Mouse (Mus musculus) hindbrain, embryonic 13.5 days (tissue): Measurements from ENCODE around the gene Zmat5. TPM values are rescaled to one million over a fixed set of nuclear protein-coding genes. Genes with fewer than 3 reads are reported as not detected.
A peak's percentile ranks its signal among the peaks of the same experiment; 100 is the strongest.

Experiments
- ATAC-seq: fragments of 200-750 bp; cut with Nextera tagmentation; 2 replicates; pipeline ENCODE4 v1.8.0; 2017; ENCODE audit warnings: moderate TSS enrichment; ENCODE audit not compliant: low FRiP score
- H3K27ac ChIP-seq: fragments of 300-500 bp; sonication (generic); 2 replicates; pipeline ENCODE4 v1.5.1; 2015; ENCODE audit warnings: inconsistent platforms, mild to moderate bottlenecking, moderate library complexity
- H3K27me3 ChIP-seq: fragments of 300-500 bp; sonication (generic); 2 replicates; pipeline ENCODE4 v1.6.1; 2015; ENCODE audit warnings: mild to moderate bottlenecking, inconsistent platforms
- H3K36me3 ChIP-seq: fragments of 300-500 bp; sonication (generic); 2 replicates; pipeline ENCODE4 v1.6.1; 2015; ENCODE audit warnings: mild to moderate bottlenecking, inconsistent platforms
- H3K4me1 ChIP-seq: fragments of 300-500 bp; sonication (generic); replicated peaks from 2 replicates; pipeline ENCODE4 v1.6.1; 2015; ENCODE audit warnings: inconsistent platforms
- H3K4me2 ChIP-seq: fragments of 300-500 bp; sonication (generic); 2 replicates; pipeline ENCODE4 v1.6.1; 2015; ENCODE audit warnings: inconsistent platforms, mild to moderate bottlenecking, moderate library complexity
- H3K4me3 ChIP-seq: fragments of 300-500 bp; sonication (generic); 2 replicates; pipeline ENCODE4 v1.5.1; 2015; ENCODE audit warnings: mild to moderate bottlenecking, inconsistent platforms
- H3K9ac ChIP-seq: fragments of 300-500 bp; sonication (generic); 2 replicates; pipeline ENCODE4 v1.6.1; 2015; ENCODE audit warnings: mild to moderate bottlenecking, inconsistent platforms
- H3K9me3 ChIP-seq: fragments of 300-500 bp; sonication (generic); 2 replicates; pipeline ENCODE4 v1.6.1; 2016; ENCODE audit warnings: inconsistent platforms
- WGBS: fragments of 180-500 bp; shearing (Covaris S2); methylation state at CpG from one replicate; pipeline ENCODE4 v1.1.7; 2015; 5-methylcytosine and 5-hydroxymethylcytosine counted together
- polyA plus RNA-seq: library from polyadenylated mRNA; unstranded; fragments of >200 nt; fragmentation: Nextera tagmentation; extraction: Ambion mirVana; gene quantifications from 2 replicates; pipeline ENCODE4 v1.2.1, GENCODE M21; 2015

Zmat5 gene
- polyA plus RNA-seq, 1 experiment from 2014 or later, result 71.6 TPM

DNA sequence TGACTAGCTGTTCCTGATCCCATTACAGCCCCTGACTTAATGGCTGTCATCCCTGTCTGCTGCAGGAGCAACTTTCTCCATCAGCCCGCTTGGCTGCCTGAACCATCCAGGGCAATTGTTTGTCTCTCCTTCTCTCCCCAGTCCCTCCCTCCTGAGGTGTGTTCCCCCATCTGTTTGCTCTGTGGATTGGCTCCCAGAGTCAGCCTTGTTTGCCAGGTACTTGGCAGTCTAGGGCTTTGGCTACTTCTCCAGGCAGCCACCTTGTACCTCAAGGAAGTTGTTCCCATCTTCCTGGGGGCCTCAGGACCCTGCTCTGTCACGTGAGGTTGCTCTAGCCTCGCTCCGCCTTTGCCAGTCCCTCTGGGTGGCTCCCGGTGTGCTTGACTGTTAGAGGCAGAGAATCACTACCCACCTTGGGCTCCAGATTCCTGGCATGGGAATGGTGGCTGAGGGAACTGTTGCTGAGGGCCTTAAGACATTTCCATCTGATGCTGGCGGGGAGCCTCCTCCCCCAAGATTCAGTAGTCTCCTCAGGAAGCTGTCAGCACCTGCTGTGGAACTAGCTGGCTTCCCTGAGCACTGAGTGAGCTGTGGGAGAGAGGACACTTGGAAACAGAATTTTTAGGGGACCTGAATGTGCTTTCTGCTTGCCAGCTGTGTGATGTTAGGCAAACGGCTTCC is 16.6 kb downstream of the Zmat5 start:
- H3K4me2 ChIP-seq, result no peak overlapping the region
- no peak for ATAC-seq
- 50% methylated on average over 7 of the region's 7 CpGs for WGBS

DNA sequence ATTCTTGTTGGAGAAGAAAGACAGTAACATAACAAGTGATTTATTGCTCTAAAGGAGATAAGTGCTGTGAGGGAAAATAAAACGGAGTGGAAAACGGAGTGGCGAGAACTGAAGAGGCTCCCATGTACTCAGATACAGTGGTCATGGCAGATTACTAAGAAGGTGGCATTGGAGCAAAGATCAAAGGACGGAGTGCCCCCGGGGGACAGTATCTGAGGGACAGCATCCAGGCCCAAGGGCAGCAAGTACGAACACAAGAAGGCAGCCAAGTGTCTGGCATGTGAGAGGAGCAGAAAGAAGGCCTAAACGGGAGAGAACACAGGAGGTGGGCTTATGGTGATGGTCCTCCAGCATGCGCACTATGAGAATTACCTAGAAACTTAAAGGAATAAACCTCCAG is 17.2 kb downstream of the Zmat5 start:
- Histone ChIP-seq H3K9ac (no peak overlapping the region), H3K4me2 (no peak overlapping the region), H3K4me3 (no peak overlapping the region), H3K9me3 (no peaks in the 10 kb centered on the region), H3K4me1 (peaks cover 19% of the 10 kb centered on the region), H3K27ac (no peak overlapping the region), H3K36me3 (peaks cover 44% of the 10 kb centered on the region), H3K27me3 (no peaks in the 10 kb centered on the region)
- ATAC-seq, result no peak
- 82% methylated on average over 8 of the region's 8 CpGs for WGBS

More for the DNA sequence above, 16.6 kb downstream of the Zmat5 start:
- Histone ChIP-seq H3K4me1 (peaks cover 19% of the 10 kb centered on the region), H3K4me3 (no peak overlapping the region), H3K27me3 (no peaks in the 10 kb centered on the region), H3K9ac (0 out of 2 replicates have a peak overlapping the region, but pooled peaks have one; percentile 0), H3K27ac (peak overlapping the region; percentile 14; the same call in 1 of the 2 replicates), H3K36me3 (peaks cover 37% of the 10 kb centered on the region), H3K9me3 (no peaks in the 10 kb centered on the region)

DNA sequence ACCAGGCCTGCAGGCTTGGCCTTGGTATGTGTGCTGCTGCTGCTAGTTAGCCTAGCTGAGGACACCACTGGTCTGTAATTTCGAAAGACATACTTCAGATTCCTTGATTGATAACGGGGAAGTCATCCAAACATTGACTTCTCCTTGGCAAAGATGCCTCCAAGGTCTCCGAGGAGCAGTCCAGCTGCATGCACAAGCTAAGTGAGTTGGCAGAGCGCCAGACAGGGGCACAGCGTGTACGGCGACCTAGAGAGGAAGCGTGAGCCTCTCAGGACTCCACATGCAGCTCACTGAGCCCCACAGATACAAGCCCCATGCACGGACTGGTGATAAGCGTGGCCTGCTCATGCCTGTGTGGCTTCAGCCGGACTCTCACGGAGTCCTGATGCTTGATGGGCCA is 25.1 kb downstream of the Zmat5 start:
- Histone ChIP-seq H3K4me2 (no peak overlapping the region), H3K27me3 (0 out of 2 replicates have a peak, but pooled peaks cover 2% of the 10 kb centered on the region), H3K9me3 (no peaks in the 10 kb centered on the region), H3K4me3 (no peak overlapping the region), H3K9ac (no peak overlapping the region), H3K36me3 (peaks cover 30% of the 10 kb centered on the region), H3K27ac (peak overlapping the region; percentile 12; the same call in 1 of the 2 replicates), H3K4me1 (peaks cover 23% of the 10 kb centered on the region)
- ATAC-seq, result no peak
- 46% methylated on average over 12 of the region's 12 CpGs for WGBS

DNA sequence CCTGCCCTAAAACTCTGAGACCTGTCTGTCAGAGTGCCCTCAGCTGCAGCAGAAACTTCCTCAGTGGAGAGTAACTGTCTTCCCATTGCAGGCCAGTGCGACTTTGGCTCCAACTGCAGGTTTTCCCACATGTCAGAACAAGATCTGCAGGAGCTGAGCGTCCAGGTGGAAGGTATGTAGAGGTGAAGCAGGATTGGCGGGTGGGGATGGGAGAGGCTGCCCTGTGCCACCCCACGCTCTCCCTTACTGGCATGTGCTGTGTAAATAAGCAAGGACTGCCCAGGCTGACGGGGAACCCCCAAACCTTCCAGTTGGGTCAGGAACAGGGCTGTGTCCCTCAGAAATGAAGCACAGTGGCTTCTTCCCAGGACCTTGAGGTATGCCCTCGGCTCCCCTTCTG is 25.6 kb downstream of the Zmat5 start:
- H3K27me3 ChIP-seq, result 0 out of 2 replicates have a peak, but pooled peaks cover 7% of the 10 kb centered on the region
- H3K4me2 ChIP-seq, result no peak overlapping the region
- H3K4me1 ChIP-seq, result peaks cover 28% of the 10 kb centered on the region
- H3K9me3 ChIP-seq, result no peaks in the 10 kb centered on the region
- 82% methylated on average over 6 of the region's 6 CpGs for WGBS
- 0 out of 2 replicates have a peak overlapping the region, but pooled peaks have one; percentile 12 for H3K27ac ChIP-seq
- ATAC-seq, result no peak
- H3K9ac ChIP-seq, result no peak overlapping the region
- H3K4me3 ChIP-seq, result no peak overlapping the region
- H3K36me3 ChIP-seq, result peaks cover 25% of the 10 kb centered on the region

DNA sequence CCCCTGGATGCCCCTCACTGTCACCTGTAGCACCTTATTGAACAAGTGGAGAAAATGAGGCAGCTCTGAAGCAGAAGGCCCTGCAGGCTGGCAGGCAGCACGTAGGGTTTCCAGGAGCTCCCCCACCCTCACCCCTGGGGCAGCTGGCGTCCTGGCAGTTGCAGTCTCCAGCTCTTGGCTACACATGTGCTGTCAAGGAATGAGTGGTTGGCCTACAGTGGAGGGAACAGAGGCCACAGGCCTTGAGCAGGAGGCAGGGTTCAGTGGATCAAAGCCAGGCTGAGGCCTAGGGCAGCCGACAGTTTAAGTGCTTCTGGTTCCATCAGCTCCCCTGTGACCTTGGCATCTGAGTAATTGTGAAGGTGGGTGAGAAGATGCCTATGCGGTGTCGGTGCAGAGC is 26.4 kb downstream of the Zmat5 start:
- Histone ChIP-seq H3K27me3 (0 out of 2 replicates have a peak, but pooled peaks cover 7% of the 10 kb centered on the region), H3K27ac (no peak overlapping the region), H3K36me3 (peaks cover 16% of the 10 kb centered on the region), H3K4me2 (no peak overlapping the region), H3K9ac (no peak overlapping the region), H3K4me1 (peaks cover 36% of the 10 kb centered on the region), H3K9me3 (no peaks in the 10 kb centered on the region), H3K4me3 (no peak overlapping the region)
- 77% methylated on average over 5 of the region's 5 CpGs for WGBS
- ATAC-seq, result no peak

DNA sequence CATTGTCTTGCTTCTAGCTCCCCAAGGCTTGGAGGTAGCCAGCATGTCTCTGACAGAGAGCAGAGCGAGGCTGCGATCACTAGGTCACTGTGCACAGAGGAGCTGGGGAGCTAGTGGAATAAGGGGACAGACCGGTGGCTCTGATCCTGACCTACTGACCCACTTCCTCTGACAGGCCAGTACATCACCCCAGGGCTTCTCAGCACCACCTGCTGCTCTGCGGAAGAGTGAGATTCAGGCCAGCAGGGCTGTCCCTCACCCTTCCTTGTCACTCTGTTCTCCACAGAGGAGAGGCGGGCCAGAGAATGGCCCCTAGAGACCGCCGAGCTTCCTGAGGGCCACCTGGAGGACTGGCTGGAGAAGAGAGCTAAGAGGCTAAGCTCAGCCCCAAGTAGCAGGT is 27.3 kb downstream of the Zmat5 start:
- Histone ChIP-seq H3K4me1 (peaks cover 42% of the 10 kb centered on the region), H3K4me3 (no peak overlapping the region), H3K9ac (no peak overlapping the region; the same call in 1 of the 2 replicates), H3K27me3 (0 out of 2 replicates have a peak, but pooled peaks cover 7% of the 10 kb centered on the region), H3K4me2 (no peak overlapping the region), H3K36me3 (peaks cover 8% of the 10 kb centered on the region), H3K27ac (no peak overlapping the region), H3K9me3 (no peaks in the 10 kb centered on the region)
- 77% methylated on average over 7 of the region's 7 CpGs for WGBS
- no peak for ATAC-seq

DNA sequence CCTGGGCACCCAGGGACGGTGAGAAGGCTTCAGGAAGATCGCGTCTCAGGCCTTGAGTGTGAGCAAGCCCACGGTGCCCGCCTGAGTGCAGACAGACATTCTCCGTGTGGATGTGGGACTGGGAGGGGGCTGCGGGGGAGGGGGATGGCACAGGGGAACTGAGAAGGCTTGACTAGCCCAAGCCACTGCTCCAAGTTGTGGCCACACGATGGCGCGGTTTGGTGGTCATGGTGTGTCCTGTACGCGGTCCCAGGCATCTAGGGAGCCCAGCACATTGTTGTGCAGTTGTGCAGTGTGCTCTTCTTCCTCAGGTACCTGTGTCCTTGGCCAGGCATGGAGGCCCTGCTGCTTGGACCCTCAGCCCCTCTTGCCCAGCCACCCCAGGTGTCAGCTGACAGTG is 29.7 kb downstream of the Zmat5 start:
- Histone ChIP-seq H3K4me2 (no peak overlapping the region), H3K9ac (peak overlapping the region; percentile 13; the same call in 1 of the 2 replicates), H3K36me3 (peaks cover 12% of the 10 kb centered on the region; the same call in 1 of the 2 replicates), H3K4me1 (peaks cover 52% of the 10 kb centered on the region), H3K27me3 (0 out of 2 replicates have a peak, but pooled peaks cover 7% of the 10 kb centered on the region), H3K4me3 (no peak overlapping the region), H3K27ac (no peak overlapping the region), H3K9me3 (no peaks in the 10 kb centered on the region)
- 28% methylated on average over 12 of the region's 12 CpGs for WGBS
- ATAC-seq, result no peak

DNA sequence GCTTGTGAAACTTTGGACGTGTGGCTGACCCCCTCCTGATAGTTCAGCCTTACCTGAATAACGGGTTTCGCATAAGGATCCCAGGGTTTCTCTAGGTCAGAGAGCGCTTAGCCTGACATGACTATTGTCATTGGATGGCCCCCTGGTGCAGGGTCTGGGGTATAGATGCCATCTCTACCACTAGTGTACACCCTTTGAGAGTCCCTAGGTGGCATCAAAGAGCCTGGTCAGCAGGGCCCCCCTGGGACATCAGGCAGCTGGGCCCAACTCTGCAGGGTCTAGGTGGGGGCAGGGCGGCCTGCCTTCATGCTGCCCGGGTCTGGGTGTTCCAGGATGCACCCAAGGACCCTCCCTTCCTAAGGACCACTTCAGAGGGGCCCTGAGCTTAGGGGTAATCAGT is 31.9 kb downstream of the Zmat5 start:
- 45% methylated on average over 6 of the region's 6 CpGs for WGBS

DNA sequence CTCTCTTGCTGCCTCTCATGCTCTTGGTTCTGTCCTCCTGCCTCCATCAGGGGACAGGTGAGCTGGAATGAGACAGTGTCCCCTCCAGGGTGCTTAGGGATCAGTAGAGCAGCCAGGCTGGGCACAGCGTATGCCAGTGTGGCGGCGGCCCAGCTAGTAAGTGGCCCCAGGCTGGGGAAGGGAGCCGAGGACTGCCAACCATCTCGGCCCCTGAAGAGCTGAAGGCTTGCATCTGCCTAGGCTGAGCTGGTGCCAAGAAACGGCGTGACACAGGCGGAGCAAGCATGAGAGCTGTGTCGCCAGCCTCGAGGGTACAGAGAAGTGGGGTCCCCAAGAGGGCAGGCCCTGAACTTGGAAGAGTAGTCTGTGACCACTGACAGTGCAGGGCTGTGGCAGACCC is 33.2 kb downstream of the Zmat5 start:
- H3K9ac ChIP-seq, result peak overlapping the region; percentile 10; the same call in 1 of the 2 replicates

More for the DNA sequence above, 31.9 kb downstream of the Zmat5 start:
- H3K27ac ChIP-seq, result no peak overlapping the region
- H3K27me3 ChIP-seq, result peaks cover 8% of the 10 kb centered on the region; the same call in 1 of the 2 replicates
- no peak overlapping the region for H3K9ac ChIP-seq
- H3K4me3 ChIP-seq, result no peak overlapping the region
- H3K9me3 ChIP-seq, result no peaks in the 10 kb centered on the region
- ATAC-seq, result no peak
- H3K4me1 ChIP-seq, result peaks cover 40% of the 10 kb centered on the region
- H3K4me2 ChIP-seq, result no peak overlapping the region
- H3K36me3 ChIP-seq, result peaks cover 12% of the 10 kb centered on the region; the same call in 1 of the 2 replicates

DNA sequence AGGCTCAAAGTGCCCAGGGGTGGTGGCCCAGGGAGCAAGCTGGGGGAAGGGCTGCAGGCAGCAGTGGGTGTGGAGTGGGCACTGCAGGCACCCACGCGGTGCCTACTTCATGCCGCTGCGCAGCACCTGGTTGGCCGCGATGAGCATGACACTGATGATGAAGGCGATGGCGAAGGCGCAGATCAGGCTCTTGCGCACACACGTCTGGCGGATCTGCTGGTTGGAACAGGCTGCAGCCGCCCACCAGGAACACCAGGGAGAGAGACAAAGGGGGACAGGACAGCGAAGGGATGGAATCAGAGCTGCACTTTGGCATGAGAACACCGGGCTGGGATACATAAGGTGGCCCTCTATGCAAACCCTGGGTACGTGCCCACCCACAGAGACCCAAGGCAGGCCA is 34.2 kb downstream of the Zmat5 start:
- no peak for ATAC-seq
- no peak overlapping the region for H3K4me2 ChIP-seq
- H3K27me3 ChIP-seq, result peaks cover 32% of the 10 kb centered on the region
- H3K9me3 ChIP-seq, result no peaks in the 10 kb centered on the region
- no peak overlapping the region for H3K4me3 ChIP-seq
- no peak overlapping the region for H3K27ac ChIP-seq
- H3K4me1 ChIP-seq, result peaks cover 36% of the 10 kb centered on the region
- 93% methylated on average over 16 of the region's 16 CpGs for WGBS
- 0 out of 2 replicates have a peak, but pooled peaks cover 9% of the 10 kb centered on the region for H3K36me3 ChIP-seq
- no peak overlapping the region for H3K9ac ChIP-seq

More for the DNA sequence above, 33.2 kb downstream of the Zmat5 start:
- H3K4me1 ChIP-seq, result peaks cover 36% of the 10 kb centered on the region
- peaks cover 21% of the 10 kb centered on the region for H3K27me3 ChIP-seq
- 0 out of 2 replicates have a peak overlapping the region, but pooled peaks have one; percentile 30 for H3K27ac ChIP-seq
- ATAC-seq, result no peak
- H3K4me3 ChIP-seq, result no peak overlapping the region
- no peaks in the 10 kb centered on the region for H3K9me3 ChIP-seq
- H3K36me3 ChIP-seq, result peaks cover 12% of the 10 kb centered on the region; the same call in 1 of the 2 replicates
- no peak overlapping the region for H3K4me2 ChIP-seq
- WGBS, result 61% methylated on average over 10 of the region's 10 CpGs

DNA sequence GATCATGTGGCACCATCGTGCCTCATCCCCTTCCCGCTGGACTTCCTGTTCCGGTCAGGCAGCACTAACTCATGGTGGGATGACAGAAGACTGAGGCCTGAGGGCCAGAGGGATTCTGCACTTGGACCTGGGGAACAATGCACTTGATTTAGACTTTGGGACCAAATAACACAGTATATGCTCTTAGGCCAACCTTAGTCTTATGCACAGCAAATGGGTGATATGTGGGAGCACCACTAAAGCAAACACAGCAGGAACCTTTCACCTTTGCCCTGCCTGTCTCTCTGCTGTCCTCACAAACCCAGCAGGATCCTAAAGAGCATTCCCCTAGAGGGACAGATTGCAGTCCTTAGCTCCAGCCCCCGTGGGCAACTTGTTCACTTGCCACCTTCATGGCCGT is 36.3 kb downstream of the Zmat5 start:
- 0 out of 2 replicates have a peak, but pooled peaks cover 9% of the 10 kb centered on the region for H3K36me3 ChIP-seq
- no peak overlapping the region for H3K4me3 ChIP-seq
- H3K9me3 ChIP-seq, result no peaks in the 10 kb centered on the region
- H3K4me2 ChIP-seq, result no peak overlapping the region
- H3K9ac ChIP-seq, result no peak overlapping the region
- no peak overlapping the region for H3K27ac ChIP-seq
- WGBS, result 69% methylated on average over 5 of the region's 5 CpGs
- H3K27me3 ChIP-seq, result peaks cover 46% of the 10 kb centered on the region
- H3K4me1 ChIP-seq, result peaks cover 31% of the 10 kb centered on the region
- ATAC-seq, result no peak

DNA sequence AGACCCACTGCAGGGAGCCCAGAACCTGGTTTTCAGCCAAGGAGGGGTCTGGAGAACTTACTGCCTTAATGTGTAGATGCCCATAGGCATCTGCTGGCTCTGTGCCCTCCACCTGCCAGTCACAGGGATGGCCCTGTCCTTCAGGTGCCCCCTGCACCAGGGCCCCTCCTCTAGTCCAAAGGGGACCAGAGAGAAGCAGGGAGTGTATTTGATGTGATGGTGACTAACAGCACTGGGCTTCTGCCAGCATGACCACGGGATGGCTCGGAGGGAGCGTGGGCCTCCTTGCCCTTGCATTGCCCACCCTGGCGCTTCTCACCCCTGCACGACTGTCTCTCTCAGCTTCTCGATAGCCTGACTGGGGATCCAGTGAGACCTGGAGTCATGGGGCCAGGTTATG is 40.2 kb downstream of the Zmat5 start:
- Histone ChIP-seq H3K27ac (no peak overlapping the region), H3K9ac (no peak overlapping the region; the same call in 1 of the 2 replicates), H3K27me3 (peaks cover 85% of the 10 kb centered on the region), H3K4me3 (peak overlapping the region; percentile 69), H3K36me3 (no peaks in the 10 kb centered on the region), H3K9me3 (no peaks in the 10 kb centered on the region), H3K4me1 (peaks cover 37% of the 10 kb centered on the region), H3K4me2 (peak overlapping the region; percentile 100)
- 61% methylated on average over 6 of the region's 6 CpGs for WGBS
- no peak for ATAC-seq
